Mouse (Mus musculus): ENCODE measurements around the gene Tmigd3. TPM values are rescaled to one million over a fixed set of nuclear protein-coding genes. Genes with fewer than 3 reads are reported as not detected.

The Tmigd3 gene
- polyA plus RNA-seq, 1 experiment from 2014 or later: 0.25 TPM

DNA sequence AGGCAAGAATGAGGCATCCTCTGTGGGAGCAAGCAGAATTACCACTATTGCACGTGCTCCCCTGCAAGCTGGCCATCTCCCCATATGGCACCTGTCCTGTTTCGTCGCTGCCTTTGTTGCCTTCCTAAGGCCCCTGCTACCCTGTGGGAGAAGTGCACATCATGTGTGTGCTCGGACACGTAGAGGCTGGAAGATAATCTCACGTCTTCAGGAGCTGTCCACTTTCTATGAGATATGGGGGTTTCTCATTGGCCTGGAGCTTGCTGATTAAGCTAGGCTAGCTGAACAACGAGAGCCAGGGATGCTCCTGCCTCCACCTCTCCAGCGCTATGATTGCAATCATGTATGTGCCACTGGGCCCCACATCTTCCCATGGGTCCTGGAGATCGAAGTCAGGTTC, 53.9 kb downstream of the Tmigd3 start:
- Histone ChIP-seq H3K9ac (ENCODE audit: low read length) (no peak overlapping the region), H3K4me2 (ENCODE audit: low read depth, severe bottlenecking) (no peak overlapping the region), H3K4me3 (ENCODE audit: low read depth, low read length) (no peak overlapping the region), H3K9me3 (ENCODE audit: control insufficient read depth, low read length) (no peaks in the 10 kb centered on the region), H3K36me3 (ENCODE audit: control insufficient read depth, insufficient read depth, low read length) (no peaks in the 10 kb centered on the region), H3K4me1 (ENCODE audit: control insufficient read depth, insufficient read depth, low read length) (no peaks in the 10 kb centered on the region), H3K27me3 (ENCODE audit: control insufficient read depth, insufficient read depth, low read length) (no peaks in the 10 kb centered on the region), H3K27ac (replicated peaks; ENCODE audit: low read depth, low read length) (no peak overlapping the region)
- ATAC-seq (ENCODE audit: insufficient number of reproducible peaks, low FRiP score, low TSS enrichment, low read depth) (no peak), DNase-seq (ENCODE audit: low spot score) (no peak)
- WGBS: 87% methylated on average over 9 of the region's 9 CpGs

DNA sequence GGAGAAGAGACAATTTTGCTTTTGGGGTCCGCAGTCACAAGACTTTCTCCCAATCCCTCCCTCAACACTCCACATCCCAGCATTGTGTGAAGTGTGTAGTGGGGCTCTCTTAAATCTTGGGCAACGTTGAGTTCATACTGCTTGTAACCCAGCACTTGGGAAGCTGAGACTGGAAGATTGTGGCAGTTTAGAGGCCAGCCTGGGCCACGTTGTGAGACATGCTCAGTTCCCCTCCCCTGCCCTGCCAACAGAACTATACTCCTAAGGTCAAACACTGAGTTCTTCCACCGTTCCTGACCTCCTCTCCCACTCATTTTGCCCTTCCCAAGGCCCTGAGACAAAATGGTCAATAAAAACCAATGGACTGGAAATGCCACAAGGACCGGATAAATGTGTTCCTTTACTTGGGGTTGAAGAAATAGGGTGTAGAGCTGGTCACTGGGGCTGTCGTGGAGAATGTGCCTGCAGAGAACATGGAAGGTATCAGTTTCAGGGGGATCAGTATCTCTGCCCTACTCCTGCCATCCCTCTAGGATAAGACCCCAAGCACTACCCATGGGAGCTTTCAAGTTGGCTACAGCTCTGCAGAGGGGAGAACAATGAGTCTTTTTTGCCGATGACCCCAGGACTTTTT, 57.0 kb downstream of the Tmigd3 start:
- ATAC-seq (ENCODE audit: insufficient number of reproducible peaks, low FRiP score, low TSS enrichment, low read depth) (no peak), DNase-seq (ENCODE audit: low spot score) (no peak)
- no peak overlapping the region for H3K9ac ChIP-seq (ENCODE audit: low read length)
- no peaks in the 10 kb centered on the region for H3K36me3 ChIP-seq (ENCODE audit: control insufficient read depth, insufficient read depth, low read length)
- H3K27ac ChIP-seq (replicated peaks; ENCODE audit: low read depth, low read length): no peak overlapping the region
- no peak overlapping the region for H3K4me3 ChIP-seq (ENCODE audit: low read depth, low read length)
- no peaks in the 10 kb centered on the region for H3K27me3 ChIP-seq (ENCODE audit: control insufficient read depth, insufficient read depth, low read length)
- no peaks in the 10 kb centered on the region for H3K9me3 ChIP-seq (ENCODE audit: control insufficient read depth, low read length)
- no peaks in the 10 kb centered on the region for H3K4me1 ChIP-seq (ENCODE audit: control insufficient read depth, insufficient read depth, low read length)
- H3K4me2 ChIP-seq (ENCODE audit: low read depth, severe bottlenecking): no peak overlapping the region
- WGBS: 91% methylated on average over 7 of the region's 7 CpGs

DNA sequence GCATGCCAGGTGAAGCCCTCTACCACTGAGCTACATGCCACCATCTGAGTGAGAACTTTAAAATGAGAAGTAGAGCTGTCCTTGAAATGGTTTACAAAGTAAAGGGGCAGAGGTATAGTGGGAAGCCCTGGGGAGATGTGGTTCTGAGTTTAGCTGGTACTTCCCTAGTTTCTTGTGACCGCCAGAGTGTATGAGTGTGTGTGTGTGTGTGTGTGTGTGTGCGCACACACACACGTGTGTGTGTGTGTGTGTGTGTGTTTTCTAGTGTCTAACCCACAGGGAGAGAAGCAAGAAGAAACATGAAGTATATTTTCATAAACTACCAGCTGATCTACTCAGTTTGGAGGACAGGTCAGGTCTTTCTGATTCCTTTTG, 57.5 kb downstream of the Tmigd3 start:
- DNase-seq (ENCODE audit: low spot score) (no peak), ATAC-seq (ENCODE audit: insufficient number of reproducible peaks, low FRiP score, low TSS enrichment, low read depth) (no peak)
- WGBS: 93% methylated on average over 3 of the region's 3 CpGs
- Histone ChIP-seq H3K27ac (replicated peaks; ENCODE audit: low read depth, low read length) (no peak overlapping the region), H3K9me3 (ENCODE audit: control insufficient read depth, low read length) (no peaks in the 10 kb centered on the region), H3K9ac (ENCODE audit: low read length) (no peak overlapping the region), H3K4me2 (ENCODE audit: low read depth, severe bottlenecking) (no peak overlapping the region), H3K27me3 (ENCODE audit: control insufficient read depth, insufficient read depth, low read length) (no peaks in the 10 kb centered on the region), H3K4me3 (ENCODE audit: low read depth, low read length) (no peak overlapping the region), H3K4me1 (ENCODE audit: control insufficient read depth, insufficient read depth, low read length) (no peaks in the 10 kb centered on the region), H3K36me3 (ENCODE audit: control insufficient read depth, insufficient read depth, low read length) (no peaks in the 10 kb centered on the region)

DNA sequence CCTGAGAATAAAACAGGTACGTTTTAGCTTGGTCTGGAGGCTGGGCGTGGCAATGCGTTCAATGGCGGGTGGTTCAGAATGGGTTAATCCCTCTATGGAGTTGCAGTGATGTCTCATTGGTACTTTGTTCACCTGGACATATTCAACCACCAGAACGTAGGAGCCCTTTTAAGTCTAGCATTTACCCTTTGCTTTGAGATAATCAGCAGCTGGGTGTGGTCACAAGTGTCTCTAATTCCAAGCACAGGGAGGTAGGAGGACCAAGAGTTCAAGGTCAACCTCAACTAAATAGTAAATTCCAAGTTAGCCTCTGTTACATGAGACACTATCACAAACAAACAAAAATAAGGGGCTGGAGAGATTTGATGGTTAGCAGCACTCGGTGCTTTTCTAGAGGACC, 58.1 kb downstream of the Tmigd3 start:
- DNase-seq (ENCODE audit: low spot score) (no peak), ATAC-seq (ENCODE audit: insufficient number of reproducible peaks, low FRiP score, low TSS enrichment, low read depth) (no peak)

DNA sequence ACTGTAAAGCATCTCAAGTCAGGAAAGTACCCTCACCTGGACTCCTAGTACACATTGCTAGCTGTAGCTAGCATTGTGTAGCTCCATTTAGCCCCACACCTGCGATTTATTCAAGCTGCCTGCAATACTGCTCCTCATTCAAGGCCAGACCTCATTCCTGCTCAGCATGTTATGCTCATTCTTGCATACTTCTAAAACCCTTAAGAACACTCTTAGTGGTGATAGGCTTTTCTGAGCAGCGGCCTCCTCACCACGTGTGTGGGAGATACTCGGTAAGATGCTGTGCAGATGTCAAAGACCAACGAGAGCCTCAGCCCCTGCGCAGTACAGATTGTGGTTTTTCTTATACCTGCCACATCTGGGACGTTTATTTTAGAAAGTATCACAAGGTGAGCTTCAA, 59.1 kb downstream of the Tmigd3 start:
- H3K9me3 ChIP-seq (ENCODE audit: control insufficient read depth, low read length): no peaks in the 10 kb centered on the region
- DNase-seq (ENCODE audit: low spot score) (no peak), ATAC-seq (ENCODE audit: insufficient number of reproducible peaks, low FRiP score, low TSS enrichment, low read depth) (no peak)
- H3K9ac ChIP-seq (ENCODE audit: low read length): no peak overlapping the region
- no peaks in the 10 kb centered on the region for H3K4me1 ChIP-seq (ENCODE audit: control insufficient read depth, insufficient read depth, low read length)
- H3K36me3 ChIP-seq (ENCODE audit: control insufficient read depth, insufficient read depth, low read length): no peaks in the 10 kb centered on the region
- no peak overlapping the region for H3K27ac ChIP-seq (replicated peaks; ENCODE audit: low read depth, low read length)
- H3K27me3 ChIP-seq (ENCODE audit: control insufficient read depth, insufficient read depth, low read length): no peaks in the 10 kb centered on the region
- 85% methylated on average over 7 of the region's 7 CpGs for WGBS
- no peak overlapping the region for H3K4me2 ChIP-seq (ENCODE audit: low read depth, severe bottlenecking)
- H3K4me3 ChIP-seq (ENCODE audit: low read depth, low read length): no peak overlapping the region

More for the DNA sequence above, 58.1 kb downstream of the Tmigd3 start:
- Histone ChIP-seq H3K4me3 (ENCODE audit: low read depth, low read length) (no peak overlapping the region), H3K27me3 (ENCODE audit: control insufficient read depth, insufficient read depth, low read length) (no peaks in the 10 kb centered on the region), H3K4me1 (ENCODE audit: control insufficient read depth, insufficient read depth, low read length) (no peaks in the 10 kb centered on the region), H3K27ac (replicated peaks; ENCODE audit: low read depth, low read length) (no peak overlapping the region), H3K9ac (ENCODE audit: low read length) (no peak overlapping the region), H3K9me3 (ENCODE audit: control insufficient read depth, low read length) (no peaks in the 10 kb centered on the region), H3K36me3 (ENCODE audit: control insufficient read depth, insufficient read depth, low read length) (no peaks in the 10 kb centered on the region), H3K4me2 (ENCODE audit: low read depth, severe bottlenecking) (no peak overlapping the region)
- WGBS: 89% methylated on average over 6 of the region's 6 CpGs

DNA sequence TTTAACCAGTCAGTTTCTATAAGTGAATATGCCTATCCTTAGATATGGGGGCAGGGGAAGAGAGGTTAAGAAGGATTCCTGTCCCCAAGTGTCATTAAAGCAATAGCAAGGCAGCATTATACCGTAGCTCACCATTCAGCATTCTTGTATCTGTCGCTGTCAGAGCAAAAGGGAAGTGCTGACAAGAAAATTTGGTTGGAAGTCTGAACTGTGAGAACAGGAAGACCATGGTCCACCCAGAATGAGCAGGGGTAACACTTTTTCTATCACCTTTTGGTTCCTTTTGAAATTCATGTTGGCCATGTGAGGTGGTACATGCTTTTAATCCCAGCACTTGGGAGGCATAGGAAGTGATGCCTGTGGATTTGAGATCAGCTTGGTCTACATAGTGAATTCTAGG, 60.4 kb downstream of the Tmigd3 start:
- Histone ChIP-seq H3K9me3 (ENCODE audit: control insufficient read depth, low read length) (no peaks in the 10 kb centered on the region), H3K36me3 (ENCODE audit: control insufficient read depth, insufficient read depth, low read length) (no peaks in the 10 kb centered on the region), H3K9ac (ENCODE audit: low read length) (no peak overlapping the region), H3K4me3 (ENCODE audit: low read depth, low read length) (no peak overlapping the region), H3K27ac (replicated peaks; ENCODE audit: low read depth, low read length) (no peak overlapping the region), H3K4me2 (ENCODE audit: low read depth, severe bottlenecking) (no peak overlapping the region), H3K4me1 (ENCODE audit: control insufficient read depth, insufficient read depth, low read length) (no peaks in the 10 kb centered on the region), H3K27me3 (ENCODE audit: control insufficient read depth, insufficient read depth, low read length) (no peaks in the 10 kb centered on the region)
- 84% methylated on average over 2 of the region's 2 CpGs for WGBS
- ATAC-seq (ENCODE audit: insufficient number of reproducible peaks, low FRiP score, low TSS enrichment, low read depth) (no peak), DNase-seq (ENCODE audit: low spot score) (no peak)

DNA sequence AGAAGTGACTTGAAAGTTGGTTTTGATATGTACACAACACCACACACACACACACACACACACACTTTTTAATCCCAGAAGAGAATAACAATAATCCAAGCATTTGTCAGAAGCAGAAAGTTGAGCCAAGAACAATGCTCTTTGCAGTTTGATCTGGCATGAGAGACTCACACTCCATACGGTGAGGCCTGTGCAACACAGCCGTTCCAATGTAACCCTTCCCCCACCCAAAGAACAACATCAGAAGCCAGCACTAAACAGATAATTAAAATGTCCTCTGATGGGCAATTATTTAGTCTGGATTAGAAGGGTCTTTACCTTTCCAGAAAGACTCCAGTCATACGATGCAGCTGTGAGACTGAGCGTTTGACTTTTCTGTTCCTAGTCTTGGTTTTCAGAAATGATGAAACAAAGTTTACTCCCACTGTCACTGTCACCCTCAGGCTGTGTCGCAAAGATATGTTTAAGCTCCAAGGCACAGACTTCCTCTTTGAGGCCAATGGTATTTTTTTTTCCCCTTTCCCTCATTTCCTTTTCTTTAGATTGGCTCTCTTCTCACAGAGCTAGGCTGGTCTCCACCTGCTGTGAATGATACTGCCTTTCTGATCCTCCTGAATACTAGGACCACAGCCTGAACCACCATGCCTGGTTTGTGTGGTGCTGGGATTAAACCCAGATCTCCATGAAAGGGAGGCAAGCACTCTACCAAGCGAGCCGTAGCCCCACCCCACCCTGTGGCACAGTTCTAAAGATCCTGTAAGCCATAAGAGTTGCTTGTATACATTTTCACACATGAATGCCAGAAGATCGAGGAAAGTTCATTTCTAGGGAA, 61.8 kb downstream of the Tmigd3 start, which contains the start of gene I830077J02Rik:
Gene I830077J02Rik (minus strand): TSS at position 425 of the 832 bp plus-strand sequence.
- no peak within 1 kb of the TSS for H3K9ac ChIP-seq (ENCODE audit: low read length)
- no peaks in the 10 kb centered on the region for H3K36me3 ChIP-seq (ENCODE audit: control insufficient read depth, insufficient read depth, low read length)
- H3K4me2 ChIP-seq (ENCODE audit: low read depth, severe bottlenecking): no peak within 1 kb of the TSS
- ATAC-seq (ENCODE audit: insufficient number of reproducible peaks, low FRiP score, low TSS enrichment, low read depth): no peak
- DNase-seq (ENCODE audit: low spot score): no peak
- no peaks in the 10 kb centered on the region for H3K4me1 ChIP-seq (ENCODE audit: control insufficient read depth, insufficient read depth, low read length)
- no peaks in the 10 kb centered on the region for H3K27me3 ChIP-seq (ENCODE audit: control insufficient read depth, insufficient read depth, low read length)
- H3K27ac ChIP-seq (replicated peaks; ENCODE audit: low read depth, low read length): no peak within 1 kb of the TSS
- WGBS: 82% methylated on average over 8 of the region's 8 CpGs
- H3K9me3 ChIP-seq (ENCODE audit: control insufficient read depth, low read length): no peaks in the 10 kb centered on the region
- H3K4me3 ChIP-seq (ENCODE audit: low read depth, low read length): no peak within 1 kb of the TSS

DNA sequence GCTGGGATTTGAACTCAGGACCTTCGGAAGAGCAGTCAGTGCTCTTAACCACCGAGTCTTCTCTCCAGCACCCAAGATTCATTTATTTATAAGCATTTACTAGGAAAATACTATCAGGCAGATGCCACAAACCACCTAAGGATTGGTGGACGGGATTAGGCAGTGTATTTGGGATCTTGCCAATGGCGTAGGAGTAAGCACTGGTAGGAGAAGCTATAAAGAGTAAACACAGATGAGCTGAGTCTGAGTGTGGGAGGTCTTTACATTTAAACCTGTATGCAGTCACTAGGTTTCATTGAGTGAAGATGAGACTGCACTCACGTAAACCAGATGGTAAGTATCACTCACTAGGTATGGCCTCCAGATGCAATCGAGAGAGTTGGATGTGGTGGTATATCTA, 63.2 kb downstream of the Tmigd3 start:
- Histone ChIP-seq H3K4me2 (ENCODE audit: low read depth, severe bottlenecking) (no peak overlapping the region), H3K36me3 (ENCODE audit: control insufficient read depth, insufficient read depth, low read length) (no peaks in the 10 kb centered on the region), H3K27me3 (ENCODE audit: control insufficient read depth, insufficient read depth, low read length) (no peaks in the 10 kb centered on the region), H3K27ac (replicated peaks; ENCODE audit: low read depth, low read length) (no peak overlapping the region), H3K4me3 (ENCODE audit: low read depth, low read length) (no peak overlapping the region), H3K4me1 (ENCODE audit: control insufficient read depth, insufficient read depth, low read length) (no peaks in the 10 kb centered on the region), H3K9me3 (ENCODE audit: control insufficient read depth, low read length) (no peaks in the 10 kb centered on the region), H3K9ac (ENCODE audit: low read length) (no peak overlapping the region)
- DNase-seq (ENCODE audit: low spot score) (no peak), ATAC-seq (ENCODE audit: insufficient number of reproducible peaks, low FRiP score, low TSS enrichment, low read depth) (no peak)
- WGBS: 93% methylated on average over 6 of the region's 6 CpGs
